Mouse (Mus musculus): ENCODE data around the gene Tbce.
A peak's percentile ranks its signal among the peaks of the same experiment; 100 is the strongest.

Gene Tbce

GRCm38 (mm10) chr13:13966172-13966571 lies 73.3 kb downstream of the Tbce start:
- DNase-seq (ENCODE audit: low read depth), result no peak

GRCm38 (mm10) chr13:13965388-13965964 lies 74.0 kb downstream of the Tbce start:
- no peak for DNase-seq (ENCODE audit: low read depth)

- DNase-seq (ENCODE audit: low read depth), result no peak
Observed at GRCm38 (mm10) chr13:13961046-13961445, 78.4 kb downstream of the Tbce start.

- DNase-seq (ENCODE audit: low read depth), result no peak
Observed at GRCm38 (mm10) chr13:13960211-13960610, 79.2 kb downstream of the Tbce start.

GRCm38 (mm10) chr13:13956686-13957085 lies 82.8 kb downstream of the Tbce start:
- DNase-seq (ENCODE audit: low read depth), result no peak

GRCm38 (mm10) chr13:13954931-13955330 lies 84.5 kb downstream of the Tbce start:
- DNase-seq (ENCODE audit: low read depth), result peak; percentile 47

GRCm38 (mm10) chr13:13953874-13954832 lies 85.3 kb downstream of the Tbce start, which contains the start of gene B3galnt2:
Gene B3galnt2 (plus strand): TSS chr13:13954469.
- DNase-seq (ENCODE audit: low read depth), result peak; percentile 98

Measured in NIH3T3 (cell line).